Mouse (Mus musculus): ENCODE measurements around the gene Pm20d1. TPM values are rescaled to one million over a fixed set of nuclear protein-coding genes. Genes with fewer than 3 reads are reported as not detected.

The Pm20d1 gene
- polyA plus RNA-seq, 1 experiment from 2014 or later = 17.3 TPM

DNA sequence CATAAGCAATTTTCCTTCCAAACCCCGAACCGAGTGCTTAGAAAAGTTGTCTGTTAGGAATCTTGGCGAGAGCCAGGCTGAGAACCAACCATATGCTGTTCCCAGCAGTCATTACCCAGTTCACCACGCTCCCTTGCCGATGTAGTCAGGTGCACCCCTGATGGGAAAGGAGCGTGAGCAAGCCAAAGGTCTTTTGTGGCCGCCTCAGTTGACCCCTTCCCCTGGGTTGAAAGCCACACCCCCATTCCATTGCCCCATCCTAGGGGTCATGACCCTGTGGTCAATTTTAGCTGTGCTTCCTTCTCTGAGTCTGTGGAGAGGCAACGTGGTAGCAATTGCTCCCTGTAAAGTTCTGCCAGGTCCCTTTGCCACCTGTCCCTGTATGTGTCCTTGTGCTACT lies 47.7 kb downstream of the Pm20d1 start:
- Histone ChIP-seq H3K36me3 (ENCODE audit: control insufficient read depth, insufficient read depth) (peaks cover 25% of the 10 kb centered on the region), H3K4me2 (replicated peaks; ENCODE audit: low read depth) (no peak overlapping the region), H3K4me3 (ENCODE audit: low read depth, low read length) (no peak overlapping the region), H3K27me3 (replicated peaks; ENCODE audit: control insufficient read depth, insufficient read depth, low read length) (no peaks in the 10 kb centered on the region), H3K27ac (ENCODE audit: low read depth, low read length) (no peak overlapping the region), H3K9ac (ENCODE audit: low read depth, low read length) (no peak overlapping the region), H3K9me3 (ENCODE audit: control insufficient read depth) (no peaks in the 10 kb centered on the region), H3K4me1 (replicated peaks; ENCODE audit: control insufficient read depth, insufficient read depth, low read length) (no peaks in the 10 kb centered on the region)
- WGBS = 78% methylated on average over 8 of the region's 8 CpGs
- TF ChIP-seq CTCF (IDR thresholded peaks at IDR 0.05; ENCODE audit: low read depth) = no peak
- ATAC-seq = no peak

DNA sequence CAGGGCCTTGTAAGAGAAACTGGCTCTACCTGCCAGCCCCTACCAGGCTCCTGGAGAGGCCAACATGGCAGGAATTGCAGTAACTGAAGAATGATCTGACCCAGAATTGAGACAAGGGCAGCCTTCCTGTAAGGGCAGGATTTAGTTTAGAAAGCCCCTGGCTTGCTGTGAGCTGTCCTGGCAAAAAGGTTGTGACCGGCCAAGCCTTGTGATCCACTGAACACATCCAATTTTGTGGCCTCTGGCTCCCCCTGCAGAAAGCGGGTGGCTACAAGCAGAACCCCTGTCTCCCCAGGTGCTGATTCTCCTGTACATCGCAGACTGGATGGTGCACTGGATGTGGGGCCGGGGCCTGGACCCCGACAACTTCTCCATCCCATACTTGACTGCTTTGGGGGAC lies 49.1 kb downstream of the Pm20d1 start:
- no peak overlapping the region for H3K4me2 ChIP-seq (replicated peaks; ENCODE audit: low read depth)
- H3K9me3 ChIP-seq (ENCODE audit: control insufficient read depth) = no peaks in the 10 kb centered on the region
- peaks cover 25% of the 10 kb centered on the region for H3K36me3 ChIP-seq (ENCODE audit: control insufficient read depth, insufficient read depth)
- no peaks in the 10 kb centered on the region for H3K4me1 ChIP-seq (replicated peaks; ENCODE audit: control insufficient read depth, insufficient read depth, low read length)
- no peak for ATAC-seq
- 74% methylated on average over 5 of the region's 5 CpGs for WGBS
- H3K4me3 ChIP-seq (ENCODE audit: low read depth, low read length) = no peak overlapping the region
- H3K27ac ChIP-seq (ENCODE audit: low read depth, low read length) = no peak overlapping the region
- H3K9ac ChIP-seq (ENCODE audit: low read depth, low read length) = no peak overlapping the region
- H3K27me3 ChIP-seq (replicated peaks; ENCODE audit: control insufficient read depth, insufficient read depth, low read length) = no peaks in the 10 kb centered on the region
- TF ChIP-seq CTCF (IDR thresholded peaks at IDR 0.05; ENCODE audit: low read depth) = peak; percentile 68

DNA sequence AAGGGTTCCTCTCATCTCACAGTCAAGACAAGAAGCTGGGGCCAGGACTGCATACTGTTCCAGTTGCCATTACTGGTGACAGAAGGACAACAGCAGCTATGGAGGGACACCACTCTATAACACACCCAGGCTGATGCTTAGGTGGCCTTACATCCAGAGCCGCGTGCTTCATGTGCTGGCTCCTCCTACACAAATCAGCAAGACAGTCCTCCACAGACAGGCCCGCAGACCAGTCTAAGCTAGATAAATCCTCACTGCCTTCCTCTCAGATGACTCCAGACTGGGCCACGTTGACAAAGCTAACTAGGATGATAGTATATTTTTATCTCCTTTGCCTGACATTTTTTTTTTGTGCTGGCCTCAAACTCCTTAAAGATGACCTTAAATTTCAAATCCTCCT lies 64.6 kb downstream of the Pm20d1 start:
- WGBS = 71% methylated on average over 4 of the region's 4 CpGs
- no peak overlapping the region for H3K4me3 ChIP-seq (ENCODE audit: low read depth, low read length)
- H3K9me3 ChIP-seq (ENCODE audit: control insufficient read depth) = no peaks in the 10 kb centered on the region
- no peak for ATAC-seq
- no peaks in the 10 kb centered on the region for H3K4me1 ChIP-seq (replicated peaks; ENCODE audit: control insufficient read depth, insufficient read depth, low read length)
- TF ChIP-seq CTCF (IDR thresholded peaks at IDR 0.05; ENCODE audit: low read depth) = no peak
- no peak overlapping the region for H3K9ac ChIP-seq (ENCODE audit: low read depth, low read length)
- H3K4me2 ChIP-seq (replicated peaks; ENCODE audit: low read depth) = no peak overlapping the region
- H3K36me3 ChIP-seq (ENCODE audit: control insufficient read depth, insufficient read depth) = no peaks in the 10 kb centered on the region
- no peaks in the 10 kb centered on the region for H3K27me3 ChIP-seq (replicated peaks; ENCODE audit: control insufficient read depth, insufficient read depth, low read length)
- no peak overlapping the region for H3K27ac ChIP-seq (ENCODE audit: low read depth, low read length)

DNA sequence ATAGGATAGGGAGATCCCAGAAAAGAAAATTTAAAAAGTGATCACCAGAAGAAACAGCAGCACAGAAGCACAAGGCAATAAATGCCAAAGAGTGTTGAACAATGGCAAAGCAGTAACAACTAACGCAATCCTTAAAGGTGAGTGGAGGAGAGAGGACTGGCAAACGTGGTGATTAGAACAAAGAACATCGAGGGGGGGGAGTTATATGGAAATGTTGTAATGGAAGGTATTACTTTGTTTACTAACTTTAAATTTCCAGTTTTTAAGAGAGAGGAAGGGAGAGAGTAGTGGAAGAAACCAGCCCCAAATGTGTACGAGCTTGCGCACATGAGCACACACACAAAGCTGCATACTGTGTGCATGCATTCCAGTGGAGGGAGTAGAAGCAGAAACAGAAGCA lies 68.4 kb downstream of the Pm20d1 start:
- ATAC-seq = no peak
- Histone ChIP-seq H3K27ac (ENCODE audit: low read depth, low read length) (no peak overlapping the region), H3K27me3 (replicated peaks; ENCODE audit: control insufficient read depth, insufficient read depth, low read length) (no peaks in the 10 kb centered on the region), H3K9me3 (ENCODE audit: control insufficient read depth) (no peaks in the 10 kb centered on the region), H3K4me2 (replicated peaks; ENCODE audit: low read depth) (no peak overlapping the region), H3K36me3 (ENCODE audit: control insufficient read depth, insufficient read depth) (no peaks in the 10 kb centered on the region), H3K4me3 (ENCODE audit: low read depth, low read length) (no peak overlapping the region), H3K9ac (ENCODE audit: low read depth, low read length) (no peak overlapping the region), H3K4me1 (replicated peaks; ENCODE audit: control insufficient read depth, insufficient read depth, low read length) (no peaks in the 10 kb centered on the region)
- no peak for TF ChIP-seq CTCF (IDR thresholded peaks at IDR 0.05; ENCODE audit: low read depth)
- 79% methylated on average over 5 of the region's 5 CpGs for WGBS

DNA sequence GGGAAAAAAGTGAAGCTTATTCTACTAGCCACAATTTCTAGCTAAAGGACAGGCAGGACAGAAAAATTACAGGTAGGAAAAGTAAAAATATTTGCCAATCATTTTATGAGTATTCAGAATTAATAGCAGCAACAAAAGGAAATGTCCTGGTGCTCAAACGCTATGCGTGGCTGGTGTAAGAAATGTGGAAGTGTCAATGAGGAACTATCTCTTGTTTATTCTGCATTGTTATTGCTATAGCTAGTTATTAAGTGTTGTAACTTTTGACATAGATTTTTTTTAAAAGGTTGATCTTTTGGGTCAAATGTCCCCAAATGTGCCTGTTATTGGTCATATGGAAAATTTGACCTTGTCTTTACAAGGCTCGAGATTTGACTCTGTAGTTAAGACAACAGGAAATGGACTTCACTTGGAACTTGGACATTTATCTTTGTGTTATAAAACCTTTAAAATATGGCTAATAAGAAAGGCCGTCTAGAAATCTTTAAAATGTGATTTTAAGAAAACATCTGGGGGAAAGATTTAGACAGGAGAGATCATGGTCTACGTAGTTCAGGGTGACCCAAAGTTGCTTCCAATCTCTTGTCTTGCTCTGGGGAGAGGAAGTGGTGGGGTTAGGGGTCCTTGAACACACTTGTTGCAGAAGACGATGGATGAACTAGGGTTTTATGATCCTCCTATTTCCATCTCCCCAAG lies 69.3 kb downstream of the Pm20d1 start:
- WGBS = 75% methylated on average over 6 of the region's 6 CpGs

DNA sequence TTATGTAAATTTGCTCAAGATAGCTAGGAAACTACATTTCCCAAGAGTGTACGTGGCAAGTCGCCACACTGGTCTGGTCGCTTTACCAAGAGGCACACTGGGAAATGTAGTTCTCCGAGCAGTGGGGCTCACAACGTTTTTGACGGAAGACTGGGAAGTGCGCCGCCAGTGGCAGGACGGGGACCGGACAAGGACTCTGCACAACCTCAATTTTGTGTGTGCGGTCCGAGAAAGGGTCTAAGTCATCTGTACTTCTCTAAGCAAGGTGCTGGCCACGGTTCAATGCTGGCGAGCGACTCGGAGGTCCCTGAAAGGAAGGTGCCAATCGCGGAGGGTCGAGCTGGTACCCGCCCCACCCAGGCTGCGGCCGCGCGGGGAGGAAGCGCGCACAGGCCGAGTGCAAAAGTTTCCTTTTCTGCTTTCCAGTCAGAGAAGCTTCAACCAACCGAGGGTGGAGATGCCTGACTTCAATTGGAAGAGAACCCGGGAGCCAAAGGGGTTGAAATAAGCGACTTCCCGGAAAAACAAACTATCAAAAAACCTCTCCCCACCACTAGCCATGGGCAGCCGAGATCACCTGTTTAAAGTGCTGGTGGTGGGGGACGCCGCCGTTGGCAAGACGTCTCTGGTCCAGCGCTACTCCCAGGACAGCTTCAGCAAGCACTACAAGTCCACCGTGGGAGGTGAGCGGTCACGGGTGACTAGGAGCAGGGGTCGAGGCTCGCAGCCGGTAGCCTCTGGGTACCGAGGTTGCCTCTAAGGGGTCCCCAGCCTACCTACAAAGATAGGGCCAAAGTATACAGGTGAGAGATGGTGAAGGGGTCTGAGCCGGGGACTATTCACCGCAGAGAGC lies 70.1 kb downstream of the Pm20d1 start, which contains the start of gene Rab29:
Rab29 (plus strand) TSS at position 132 of the 853 bp plus-strand sequence.
- TF ChIP-seq CTCF (IDR thresholded peaks at IDR 0.05; ENCODE audit: low read depth) = peak; percentile 93
- Histone ChIP-seq H3K9ac (ENCODE audit: low read depth, low read length) (peak within 1 kb of the TSS; percentile 59), H3K27ac (ENCODE audit: low read depth, low read length) (no peak within 1 kb of the TSS), H3K27me3 (replicated peaks; ENCODE audit: control insufficient read depth, insufficient read depth, low read length) (no peaks in the 10 kb centered on the region), H3K36me3 (ENCODE audit: control insufficient read depth, insufficient read depth) (peaks cover 4% of the 10 kb centered on the region; the same call in 1 of the 2 replicates), H3K9me3 (ENCODE audit: control insufficient read depth) (no peaks in the 10 kb centered on the region), H3K4me2 (replicated peaks; ENCODE audit: low read depth) (peak within 1 kb of the TSS; percentile 81), H3K4me1 (replicated peaks; ENCODE audit: control insufficient read depth, insufficient read depth, low read length) (no peaks in the 10 kb centered on the region), H3K4me3 (ENCODE audit: low read depth, low read length) (peak within 1 kb of the TSS; percentile 76)
- under 1% methylated on average over 46 of the region's 46 CpGs for WGBS
- peak; percentile 98 for ATAC-seq

More for the DNA sequence above, 69.3 kb downstream of the Pm20d1 start:
- H3K9me3 ChIP-seq (ENCODE audit: control insufficient read depth) = no peaks in the 10 kb centered on the region
- no peaks in the 10 kb centered on the region for H3K27me3 ChIP-seq (replicated peaks; ENCODE audit: control insufficient read depth, insufficient read depth, low read length)
- H3K4me3 ChIP-seq (ENCODE audit: low read depth, low read length) = peak overlapping the region; percentile 76; the same call in 1 of the 2 replicates
- no peaks in the 10 kb centered on the region for H3K36me3 ChIP-seq (ENCODE audit: control insufficient read depth, insufficient read depth)
- no peaks in the 10 kb centered on the region for H3K4me1 ChIP-seq (replicated peaks; ENCODE audit: control insufficient read depth, insufficient read depth, low read length)
- no peak overlapping the region for H3K9ac ChIP-seq (ENCODE audit: low read depth, low read length)
- no peak overlapping the region for H3K27ac ChIP-seq (ENCODE audit: low read depth, low read length)
- no peak for TF ChIP-seq CTCF (IDR thresholded peaks at IDR 0.05; ENCODE audit: low read depth)
- no peak for ATAC-seq
- H3K4me2 ChIP-seq (replicated peaks; ENCODE audit: low read depth) = no peak overlapping the region
